Mouse (Mus musculus) limb, embryonic 10.5 days (tissue): ENCODE measurements around the gene Doc2a. TPM values are rescaled to one million over a fixed set of nuclear protein-coding genes. Genes with fewer than 3 reads are reported as not detected.

Source experiments
- DNase-seq: peaks from one replicate; pipeline ENCODE4 v3.0.0-alpha.2; 2017; ENCODE audit warnings: low spot score
- H3K27ac ChIP-seq: fragments of 300-500 bp; sonication (generic); 2 replicates; pipeline ENCODE4 v1.5.1; 2016; ENCODE audit warnings: mild to moderate bottlenecking
- H3K27me3 ChIP-seq: fragments of 300-500 bp; sonication (generic); 2 replicates; pipeline ENCODE4 v1.6.1; 2016; ENCODE audit warnings: low read depth, mild to moderate bottlenecking; ENCODE audit not compliant: poor library complexity, severe bottlenecking
- H3K36me3 ChIP-seq: fragments of 300-500 bp; sonication (generic); 2 replicates; pipeline ENCODE4 v1.6.1; 2016; ENCODE audit warnings: mild to moderate bottlenecking, moderate library complexity
- H3K4me1 ChIP-seq: fragments of 300-500 bp; sonication (generic); 2 replicates; pipeline ENCODE4 v1.6.1; 2016
- H3K4me3 ChIP-seq: fragments of 300-500 bp; sonication (generic); 2 replicates; pipeline ENCODE4 v1.5.1; 2016; ENCODE audit warnings: mild to moderate bottlenecking, moderate library complexity
- H3K9me3 ChIP-seq: fragments of 300-500 bp; sonication (generic); replicated peaks from 2 replicates; pipeline ENCODE4 v1.6.1; 2016; ENCODE audit warnings: mild to moderate bottlenecking
- WGBS: fragments of 180-500 bp; shearing (Covaris S2); methylation state at CpG from one replicate; pipeline ENCODE4 v1.1.7; 2016; 5-methylcytosine and 5-hydroxymethylcytosine counted together
- polyA plus RNA-seq: library from polyadenylated mRNA; unstranded; fragments of >200 nt; fragmentation: Nextera tagmentation; extraction: Ambion mirVana; gene quantifications from 2 replicates; pipeline ENCODE4 v1.2.1, GENCODE M21; 2016

Doc2a gene
- polyA plus RNA-seq, 1 experiment from 2014 or later = 1.0 TPM

DNA sequence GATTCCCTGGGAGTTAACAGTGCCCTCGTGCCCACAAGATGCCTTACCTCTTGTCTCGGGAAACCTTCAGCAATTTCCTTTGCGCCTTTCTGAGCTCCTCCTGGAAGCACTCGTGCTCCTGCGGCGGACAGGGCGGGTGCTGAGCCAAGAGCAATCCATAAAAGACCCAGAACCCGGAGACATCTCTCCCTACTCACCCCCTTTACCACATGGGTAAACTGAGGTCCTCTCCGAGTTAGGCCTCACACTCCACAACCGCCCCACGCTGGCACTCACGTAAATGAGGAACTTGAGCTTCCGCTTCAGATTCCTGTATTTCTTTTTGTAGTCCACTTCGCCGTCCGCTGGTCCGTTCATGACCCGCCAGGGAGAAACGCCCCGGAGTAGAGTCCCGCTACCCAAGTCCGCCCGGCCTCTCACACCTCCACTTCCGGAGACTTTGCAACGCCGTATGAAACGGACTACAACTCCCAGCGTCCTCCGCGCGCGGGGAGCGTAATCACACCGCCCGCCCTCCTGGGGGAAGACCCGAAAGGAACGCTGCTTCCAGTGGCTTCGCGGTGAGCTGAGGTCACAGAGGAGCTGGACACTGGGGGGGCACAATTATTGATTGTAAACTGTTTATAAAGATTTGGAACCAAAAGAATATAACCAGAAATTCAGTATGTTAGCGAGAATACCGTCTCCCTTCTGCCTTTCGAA is 14.4 kb downstream of the Doc2a start, which contains the start of gene Hirip3:
TSS of gene Hirip3 (plus strand) at position 544 of the 702 bp plus-strand sequence.
- peak within 1 kb of the TSS; percentile 92 for H3K27ac ChIP-seq

GRCm38 (mm10) chr7:126862147-126862784 is 15.1 kb downstream of the Doc2a start, which contains the start of gene Ino80e:
Gene Ino80e (minus strand): TSS chr7:126862377.
- DNase-seq = peak; percentile 96
- peak within 1 kb of the TSS; percentile 92 for H3K27ac ChIP-seq
- peaks cover 80% of the 10 kb centered on the region for H3K36me3 ChIP-seq
- H3K4me1 ChIP-seq = peaks cover 33% of the 10 kb centered on the region
- H3K27me3 ChIP-seq = no peaks in the 10 kb centered on the region
- WGBS = under 1% methylated on average over 41 of the region's 41 CpGs
- H3K4me3 ChIP-seq = peak within 1 kb of the TSS; percentile 74
- H3K9me3 ChIP-seq = no peaks in the 10 kb centered on the region

More for the DNA sequence above, 14.4 kb downstream of the Doc2a start, which contains the start of gene Hirip3:
- 3% methylated on average over 42 of the region's 42 CpGs for WGBS
- peaks cover 33% of the 10 kb centered on the region for H3K4me1 ChIP-seq
- DNase-seq = peak; percentile 97
- no peaks in the 10 kb centered on the region for H3K9me3 ChIP-seq
- H3K27me3 ChIP-seq = no peaks in the 10 kb centered on the region
- H3K36me3 ChIP-seq = peaks cover 80% of the 10 kb centered on the region
- peak within 1 kb of the TSS; percentile 74 for H3K4me3 ChIP-seq

DNA sequence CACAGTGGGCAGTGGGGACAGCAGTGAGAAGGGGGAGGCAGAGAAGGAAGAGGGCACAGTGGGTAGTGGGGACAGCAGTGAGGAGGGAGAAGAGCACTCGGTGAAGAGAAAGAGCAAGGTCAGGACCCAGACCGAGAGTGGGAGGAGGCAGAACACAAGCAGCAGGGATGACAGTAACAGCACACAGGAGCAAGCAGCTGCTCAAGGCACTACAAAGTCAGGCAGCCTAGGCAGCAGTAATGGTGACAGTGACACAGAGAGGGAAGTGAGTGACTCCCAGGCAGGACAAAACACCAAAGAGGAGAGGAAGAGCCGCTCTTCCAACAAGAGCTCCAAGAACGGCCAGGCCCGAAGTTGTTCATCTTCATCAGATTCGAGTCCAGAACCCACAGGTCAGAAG is 16.6 kb downstream of the Doc2a start:
- H3K4me3 ChIP-seq = peak overlapping the region; percentile 74
- peaks cover 80% of the 10 kb centered on the region for H3K36me3 ChIP-seq
- 82% methylated on average over 6 of the region's 6 CpGs for WGBS
- no peaks in the 10 kb centered on the region for H3K9me3 ChIP-seq
- no peaks in the 10 kb centered on the region for H3K27me3 ChIP-seq
- no peak for DNase-seq
- peaks cover 33% of the 10 kb centered on the region for H3K4me1 ChIP-seq
- peak overlapping the region; percentile 92 for H3K27ac ChIP-seq

GRCm38 (mm10) chr7:126867534-126867933 is 20.3 kb downstream of the Doc2a start:
- Histone ChIP-seq H3K27me3 (no peaks in the 10 kb centered on the region), H3K36me3 (peaks cover 95% of the 10 kb centered on the region), H3K9me3 (no peaks in the 10 kb centered on the region), H3K4me1 (peaks cover 23% of the 10 kb centered on the region), H3K4me3 (no peak overlapping the region), H3K27ac (no peak overlapping the region)
- DNase-seq = no peak
- 94% methylated on average over 2 of the region's 2 CpGs for WGBS

DNA sequence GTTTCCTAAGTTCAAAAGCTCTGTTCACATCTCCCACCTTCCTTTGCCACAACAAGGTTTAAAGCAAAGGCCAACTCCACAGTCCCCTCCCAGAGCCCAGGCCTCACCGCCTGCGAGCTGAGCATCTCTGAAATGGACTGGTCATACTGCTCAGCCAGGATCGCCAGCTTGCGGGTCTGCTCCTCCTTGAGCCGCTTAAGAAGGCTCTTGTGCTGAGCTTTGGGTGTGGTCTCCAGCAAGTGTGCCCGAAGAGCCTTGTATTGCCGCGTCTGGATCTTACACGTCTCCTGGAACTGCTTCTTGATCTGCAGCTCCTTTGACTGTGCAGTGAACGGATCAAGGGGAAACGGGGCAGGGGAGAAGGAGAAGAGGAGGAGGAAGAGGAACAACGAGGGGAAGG is 20.8 kb downstream of the Doc2a start:
- no peaks in the 10 kb centered on the region for H3K9me3 ChIP-seq
- H3K4me1 ChIP-seq = peaks cover 18% of the 10 kb centered on the region
- H3K27me3 ChIP-seq = no peaks in the 10 kb centered on the region
- no peak overlapping the region for H3K27ac ChIP-seq
- no peak for DNase-seq
- peaks cover 99% of the 10 kb centered on the region for H3K36me3 ChIP-seq
- WGBS = 90% methylated on average over 12 of the region's 12 CpGs
- no peak overlapping the region for H3K4me3 ChIP-seq

GRCm38 (mm10) chr7:126869780-126870519 is 22.7 kb downstream of the Doc2a start:
- Histone ChIP-seq H3K27ac (no peak overlapping the region), H3K9me3 (no peaks in the 10 kb centered on the region), H3K4me3 (no peak overlapping the region; the same call in 1 of the 2 replicates), H3K36me3 (peaks cover 100% of the 10 kb centered on the region), H3K4me1 (no peaks in the 10 kb centered on the region), H3K27me3 (no peaks in the 10 kb centered on the region)
- 92% methylated on average over 23 of the region's 23 CpGs for WGBS
- DNase-seq = no peak

DNA sequence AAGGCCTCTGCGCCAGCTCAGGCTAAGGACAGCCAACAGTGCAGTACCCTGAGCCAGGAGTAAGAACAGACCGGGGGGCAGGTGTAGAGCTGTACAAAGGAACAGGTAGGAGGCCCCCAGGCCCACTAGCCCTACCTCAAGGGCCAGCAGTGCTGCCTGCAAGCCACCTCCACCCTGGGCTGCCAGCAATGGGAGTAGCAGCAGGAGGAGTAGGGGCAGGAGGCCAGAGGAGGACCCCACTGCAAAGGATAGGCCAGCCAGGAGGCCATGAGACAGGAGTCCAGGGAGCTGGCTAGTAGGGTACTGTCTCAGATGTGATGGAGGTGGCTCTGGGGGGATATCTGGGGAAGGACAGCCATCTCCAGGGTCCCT is 23.3 kb downstream of the Doc2a start:
- no peak for DNase-seq
- Histone ChIP-seq H3K27ac (no peak overlapping the region), H3K36me3 (peaks cover 100% of the 10 kb centered on the region), H3K4me1 (no peaks in the 10 kb centered on the region), H3K4me3 (no peak overlapping the region), H3K9me3 (no peaks in the 10 kb centered on the region), H3K27me3 (no peaks in the 10 kb centered on the region)
- 100% methylated on average over 2 of the region's 2 CpGs for WGBS

DNA sequence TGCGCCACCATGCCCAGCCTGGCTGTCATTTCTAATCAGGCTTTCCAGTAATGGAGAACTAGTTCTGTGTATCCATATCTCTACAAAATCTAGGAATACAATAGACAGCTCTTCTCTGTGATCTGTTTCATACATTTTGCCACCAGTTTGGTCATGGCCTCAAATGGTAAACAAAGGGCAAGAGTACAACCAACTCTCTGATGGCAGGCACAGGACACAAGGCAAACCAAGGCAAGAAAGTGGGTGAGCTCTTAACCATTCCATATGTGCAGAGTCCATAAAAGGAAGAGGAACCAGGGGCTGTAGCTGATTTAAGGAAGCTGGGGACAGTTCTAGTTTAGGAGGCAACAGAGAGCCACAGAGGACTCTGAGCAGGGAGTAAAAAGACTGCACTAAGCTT is 30.0 kb downstream of the Doc2a start:
- Histone ChIP-seq H3K4me3 (no peak overlapping the region), H3K36me3 (peaks cover 97% of the 10 kb centered on the region), H3K9me3 (no peaks in the 10 kb centered on the region), H3K27me3 (no peaks in the 10 kb centered on the region), H3K4me1 (peaks cover 14% of the 10 kb centered on the region), H3K27ac (no peak overlapping the region)
- 100% methylated on average over 1 of the region's 1 CpGs for WGBS
- DNase-seq = no peak

DNA sequence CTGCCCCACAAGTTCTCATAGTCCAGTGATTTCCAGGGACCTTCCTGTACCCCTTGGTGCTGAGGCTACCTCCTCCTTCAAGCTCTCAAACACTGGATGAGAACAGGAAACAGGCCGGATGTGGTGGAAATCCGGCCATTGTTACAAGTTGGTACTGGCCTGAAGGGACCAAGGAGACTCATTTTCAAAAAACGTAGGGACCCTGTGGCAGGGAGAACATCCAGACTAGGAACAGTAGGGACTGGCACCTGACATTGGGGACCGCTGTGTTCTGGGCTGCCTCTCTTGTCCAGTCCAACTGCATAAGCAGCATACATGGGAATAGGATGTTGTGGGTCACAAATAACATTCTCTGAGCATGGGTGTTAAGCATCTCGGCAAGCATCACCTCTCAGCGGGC is 33.8 kb downstream of the Doc2a start:
- DNase-seq = no peak
- H3K27ac ChIP-seq = no peak overlapping the region
- H3K4me1 ChIP-seq = peaks cover 31% of the 10 kb centered on the region
- peaks cover 59% of the 10 kb centered on the region for H3K36me3 ChIP-seq
- H3K27me3 ChIP-seq = no peaks in the 10 kb centered on the region
- peak overlapping the region; percentile 85; the same call in 1 of the 2 replicates for H3K4me3 ChIP-seq
- WGBS = 84% methylated on average over 6 of the region's 6 CpGs
- H3K9me3 ChIP-seq = no peaks in the 10 kb centered on the region

- peaks cover 32% of the 10 kb centered on the region for H3K36me3 ChIP-seq
- peak overlapping the region; percentile 91 for H3K27ac ChIP-seq
- DNase-seq = peak; percentile 57
- peak overlapping the region; percentile 85 for H3K4me3 ChIP-seq
- 0% methylated on average over 15 of the region's 15 CpGs for WGBS
- no peaks in the 10 kb centered on the region for H3K27me3 ChIP-seq
- H3K4me1 ChIP-seq = peaks cover 31% of the 10 kb centered on the region
- no peaks in the 10 kb centered on the region for H3K9me3 ChIP-seq
Observed at GRCm38 (mm10) chr7:126883731-126884181, 36.5 kb downstream of the Doc2a start.

DNA sequence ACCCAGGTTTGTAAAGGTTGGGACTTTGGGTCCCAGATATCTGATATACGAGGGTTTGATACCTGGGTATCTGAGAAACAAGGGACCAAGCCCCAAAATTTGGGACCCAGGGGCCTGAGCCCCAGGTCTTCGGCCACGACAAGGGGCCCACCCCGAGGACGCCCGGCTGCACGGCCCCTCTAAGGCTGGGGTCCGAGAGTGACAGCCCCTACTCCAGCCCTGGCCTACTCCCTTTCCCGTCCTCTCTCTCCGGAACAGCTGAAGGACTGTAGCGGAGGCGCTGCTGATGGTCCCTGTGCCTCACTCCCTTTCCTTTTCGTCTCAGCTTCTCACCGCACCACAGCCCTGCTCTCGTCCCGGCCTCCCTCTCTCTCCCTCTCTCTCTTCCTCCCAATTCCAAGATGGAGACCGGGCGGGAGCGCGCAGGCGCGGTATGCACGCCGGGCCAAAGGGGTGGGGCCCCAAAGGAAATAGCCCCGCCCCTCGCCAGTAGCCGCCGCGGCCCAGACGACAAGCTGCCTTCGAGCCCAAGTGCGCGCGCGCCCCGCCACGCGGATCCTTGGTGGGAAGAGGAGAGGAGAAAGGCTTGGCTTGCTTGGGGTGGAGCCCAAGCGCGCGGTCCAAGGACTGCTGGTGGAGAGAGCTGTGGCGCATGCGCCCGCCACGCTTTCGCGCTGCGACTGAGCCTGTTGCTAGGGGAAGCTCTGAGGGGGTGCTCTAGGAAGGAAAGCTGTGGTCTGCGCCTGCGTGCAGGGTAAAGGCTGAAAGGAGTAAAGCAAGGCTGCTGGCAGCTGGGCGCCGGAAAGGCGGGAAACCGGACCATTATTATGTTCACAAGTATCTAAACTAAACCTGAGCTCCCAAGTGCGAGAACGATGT is 37.3 kb downstream of the Doc2a start, which contains the start of gene Taok2:
TSS of gene Taok2 (minus strand) at position 418 of the 879 bp plus-strand sequence.
- DNase-seq = peak; percentile 99
- Histone ChIP-seq H3K27me3 (no peaks in the 10 kb centered on the region), H3K36me3 (peaks cover 24% of the 10 kb centered on the region), H3K4me1 (peaks cover 31% of the 10 kb centered on the region), H3K9me3 (no peaks in the 10 kb centered on the region), H3K4me3 (peak within 1 kb of the TSS; percentile 85), H3K27ac (peak within 1 kb of the TSS; percentile 91)
- under 1% methylated on average over 56 of the region's 56 CpGs for WGBS

- H3K9me3 ChIP-seq = no peaks in the 10 kb centered on the region
- WGBS = 87% methylated on average over 5 of the region's 5 CpGs
- H3K36me3 ChIP-seq = peaks cover 14% of the 10 kb centered on the region
Observed at GRCm38 (mm10) chr7:126887281-126887680, 40.1 kb downstream of the Doc2a start.

More at GRCm38 (mm10) chr7:126887281-126887680, 40.1 kb downstream of the Doc2a start:
- H3K27me3 ChIP-seq = no peaks in the 10 kb centered on the region
- H3K4me3 ChIP-seq = no peak overlapping the region
- H3K4me1 ChIP-seq = peaks cover 16% of the 10 kb centered on the region
- DNase-seq = no peak
- no peak overlapping the region for H3K27ac ChIP-seq
